Mouse (Mus musculus) liver, postnatal 0 days (tissue): ENCODE results near the gene Ankrd13b.
A peak's percentile ranks its signal among the peaks of the same experiment; 100 is the strongest.

Source experiments
- CTCF ChIP-seq: sonication (generic); IDR thresholded peaks from 2 replicates; pipeline ENCODE4 v1.5.1; 2016; ENCODE audit warnings: antibody characterized with exemption, low read depth
- EP300 ChIP-seq: IDR thresholded peaks from 2 replicates; pipeline ENCODE4 v1.6.1; 2016; ENCODE audit warnings: antibody characterized with exemption, low read depth, mild to moderate bottlenecking

DNA sequence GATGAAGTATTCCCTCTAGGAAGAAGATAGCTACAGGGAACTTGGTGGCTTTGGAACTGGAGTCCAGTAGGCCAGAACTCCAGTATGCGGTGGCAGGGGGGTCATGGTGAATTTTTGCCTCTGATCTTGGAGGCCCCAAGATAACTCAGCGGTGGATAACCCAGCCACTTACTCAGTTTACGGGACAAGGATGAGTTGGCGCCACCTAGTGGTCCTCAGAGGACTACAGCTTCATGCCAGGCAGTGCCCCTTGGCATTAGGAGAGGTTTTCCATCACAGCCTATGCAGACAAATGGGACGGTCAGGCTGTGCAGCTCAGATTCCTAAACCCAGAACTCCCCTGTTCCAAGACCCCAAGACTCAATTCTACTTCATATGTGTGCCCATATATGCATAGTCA, 11.9 kb upstream of the Ankrd13b start:
- peak; percentile 96 for TF ChIP-seq CTCF
- no peak for TF ChIP-seq EP300
